Mouse (Mus musculus) kidney, embryonic 16.5 days (tissue): ENCODE results near the gene Kif26b. TPM values are rescaled to one million over a fixed set of nuclear protein-coding genes. Genes with fewer than 3 reads are reported as not detected.

Experiments
- ATAC-seq: fragments of 200-750 bp; cut with Nextera tagmentation; 2 replicates; pipeline ENCODE4 v1.8.0; 2017; ENCODE audit warnings: moderate TSS enrichment; ENCODE audit not compliant: low FRiP score, low TSS enrichment
- H3K27ac ChIP-seq: fragments of 300-500 bp; sonication (generic); 2 replicates; pipeline ENCODE4 v1.5.1; 2014; ENCODE audit warnings: low read length
- H3K27me3 ChIP-seq: fragments of 300-500 bp; sonication (generic); 2 replicates; pipeline ENCODE4 v1.6.1; 2014; ENCODE audit warnings: low read length, control low read depth, mixed read lengths; ENCODE audit not compliant: insufficient read depth
- H3K36me3 ChIP-seq: fragments of 300-500 bp; sonication (generic); 2 replicates; pipeline ENCODE4 v1.6.1; 2014; ENCODE audit warnings: low read length, control low read depth, mixed read lengths; ENCODE audit not compliant: insufficient read depth
- H3K4me1 ChIP-seq: fragments of 300-500 bp; sonication (generic); 2 replicates; pipeline ENCODE4 v1.6.1; 2014; ENCODE audit warnings: low read length, control low read depth, mixed read lengths; ENCODE audit not compliant: insufficient read depth
- H3K4me2 ChIP-seq: fragments of 300-500 bp; sonication (generic); replicated peaks from 2 replicates; pipeline ENCODE4 v1.6.1; 2014; ENCODE audit warnings: low read depth, low read length
- H3K4me3 ChIP-seq: fragments of 300-500 bp; sonication (generic); 2 replicates; pipeline ENCODE4 v1.5.1; 2014; ENCODE audit warnings: mild to moderate bottlenecking, low read length
- H3K9ac ChIP-seq: fragments of 300-500 bp; sonication (generic); replicated peaks from 2 replicates; pipeline ENCODE4 v1.6.1; 2014; ENCODE audit warnings: low read length
- H3K9me3 ChIP-seq: fragments of 300-500 bp; sonication (generic); 2 replicates; pipeline ENCODE4 v1.6.1; 2016; ENCODE audit warnings: low read length, control low read depth
- WGBS: fragments of 180-500 bp; shearing (Covaris S2); extraction: QIAGEN DNeasy Blood & Tissue Kit; methylation state at CpG from one replicate; pipeline ENCODE4 v1.1.7; 2014; 5-methylcytosine and 5-hydroxymethylcytosine counted together
- polyA plus RNA-seq: library from polyadenylated mRNA; unstranded; fragments of >200 nt; fragmentation: Nextera tagmentation; extraction: Ambion mirVana; gene quantifications from 2 replicates; pipeline ENCODE4 v1.2.1, GENCODE M21; 2015

Gene Kif26b
- polyA plus RNA-seq, 1 experiment from 2014 or later = 9.3 TPM

- 81% methylated on average over 6 of the region's 6 CpGs for WGBS
Observed at GRCm38 (mm10) chr1:178863756-178864155, 334.8 kb downstream of the Kif26b start.

DNA sequence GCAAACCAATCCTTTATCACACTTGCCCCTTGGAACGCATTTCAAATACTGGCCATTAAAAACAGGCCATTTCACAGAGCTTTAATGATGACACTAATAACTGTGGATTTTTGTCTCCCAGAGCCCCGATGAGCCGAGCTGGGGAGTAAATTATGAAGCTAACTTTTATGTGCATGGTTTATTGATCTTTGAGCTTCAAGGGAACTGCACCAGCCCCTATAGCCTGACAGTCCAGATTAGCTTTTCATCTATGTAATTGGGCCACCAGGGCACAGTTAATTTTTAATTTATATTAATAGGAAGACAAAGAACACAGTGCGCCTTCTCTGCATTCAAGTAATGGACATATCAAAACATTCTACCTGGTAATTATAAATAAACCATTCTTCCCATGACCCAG lies 335.4 kb downstream of the Kif26b start:
- H3K4me2 ChIP-seq = no peak overlapping the region
- no peak for ATAC-seq
- H3K9ac ChIP-seq = no peak overlapping the region
- H3K36me3 ChIP-seq = no peaks in the 10 kb centered on the region
- H3K4me1 ChIP-seq = no peaks in the 10 kb centered on the region
- no peak overlapping the region for H3K4me3 ChIP-seq
- 68% methylated on average over 4 of the region's 4 CpGs for whole genome bisulfite sequencing
- H3K9me3 ChIP-seq = no peaks in the 10 kb centered on the region
- H3K27ac ChIP-seq = no peak overlapping the region
- H3K27me3 ChIP-seq = no peaks in the 10 kb centered on the region

More at GRCm38 (mm10) chr1:178863756-178864155, 334.8 kb downstream of the Kif26b start:
- no peak overlapping the region for H3K4me3 ChIP-seq
- no peak for ATAC-seq
- no peaks in the 10 kb centered on the region for H3K4me1 ChIP-seq
- no peaks in the 10 kb centered on the region for H3K9me3 ChIP-seq
- no peak overlapping the region for H3K4me2 ChIP-seq
- H3K27me3 ChIP-seq = no peaks in the 10 kb centered on the region
- H3K9ac ChIP-seq = no peak overlapping the region
- no peaks in the 10 kb centered on the region for H3K36me3 ChIP-seq
- no peak overlapping the region for H3K27ac ChIP-seq

DNA sequence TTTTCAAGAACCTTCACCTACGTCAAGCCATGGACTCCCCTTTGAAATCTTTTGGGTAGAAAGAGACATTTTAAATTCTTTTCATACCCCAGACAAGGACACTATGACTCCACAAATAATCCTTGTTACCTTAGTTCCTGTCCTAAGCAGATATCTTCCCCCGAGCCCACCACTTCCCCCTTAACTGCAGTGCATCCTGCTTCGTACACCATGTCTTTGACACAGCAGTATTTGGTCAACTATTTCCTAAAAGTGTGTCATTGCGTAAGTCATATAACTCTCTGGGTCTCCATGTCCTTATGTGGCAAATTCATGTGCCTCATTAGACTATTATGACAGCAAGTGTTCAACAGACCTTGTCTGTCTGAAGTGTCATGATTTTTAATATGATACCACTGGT lies 337.8 kb downstream of the Kif26b start:
- 87% methylated on average over 4 of the region's 4 CpGs for WGBS
- Histone ChIP-seq H3K27me3 (no peaks in the 10 kb centered on the region), H3K4me2 (no peak overlapping the region), H3K4me1 (peaks cover 13% of the 10 kb centered on the region; the same call in 1 of the 2 replicates), H3K9ac (no peak overlapping the region), H3K4me3 (no peak overlapping the region), H3K36me3 (no peaks in the 10 kb centered on the region), H3K27ac (no peak overlapping the region), H3K9me3 (no peaks in the 10 kb centered on the region)
- ATAC-seq = no peak

GRCm38 (mm10) chr1:178871055-178871454 lies 342.1 kb downstream of the Kif26b start:
- no peak overlapping the region for H3K27ac ChIP-seq
- 33% methylated on average over 3 of the region's 3 CpGs for WGBS
- H3K9ac ChIP-seq = no peak overlapping the region
- H3K4me2 ChIP-seq = no peak overlapping the region
- H3K36me3 ChIP-seq = peaks cover 7% of the 10 kb centered on the region; the same call in 1 of the 2 replicates
- ATAC-seq = no peak
- peaks cover 13% of the 10 kb centered on the region; the same call in 1 of the 2 replicates for H3K4me1 ChIP-seq
- H3K4me3 ChIP-seq = no peak overlapping the region
- H3K9me3 ChIP-seq = no peaks in the 10 kb centered on the region
- H3K27me3 ChIP-seq = no peaks in the 10 kb centered on the region

- Histone ChIP-seq H3K4me2 (no peak overlapping the region), H3K4me1 (peaks cover 5% of the 10 kb centered on the region; the same call in 1 of the 2 replicates), H3K27ac (no peak overlapping the region), H3K9ac (no peak overlapping the region), H3K4me3 (no peak overlapping the region), H3K9me3 (no peaks in the 10 kb centered on the region), H3K27me3 (no peaks in the 10 kb centered on the region), H3K36me3 (peaks cover 10% of the 10 kb centered on the region)
- 70% methylated on average over 2 of the region's 2 CpGs for WGBS
- ATAC-seq = no peak
Observed at GRCm38 (mm10) chr1:178876926-178877325, 348.0 kb downstream of the Kif26b start.

DNA sequence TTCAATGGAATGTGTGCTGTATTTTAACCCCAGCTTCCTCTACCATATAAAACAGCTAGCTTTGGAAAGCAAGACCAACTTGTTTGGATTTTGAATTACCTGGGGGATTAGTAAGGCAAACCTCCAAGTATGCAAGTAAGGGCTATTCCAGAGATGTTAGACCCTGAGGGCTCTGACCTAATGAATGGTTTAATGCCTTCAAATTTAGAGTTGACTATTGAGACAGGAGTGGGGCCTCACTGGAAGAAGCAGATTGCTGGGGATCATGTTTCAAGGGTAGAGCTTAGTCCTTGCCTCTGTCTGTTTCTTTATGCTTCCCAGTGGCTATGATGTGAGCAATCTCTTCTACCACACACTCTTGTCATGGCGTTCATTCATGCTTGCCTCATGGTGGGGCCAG lies 349.8 kb downstream of the Kif26b start:
- no peaks in the 10 kb centered on the region for H3K9me3 ChIP-seq
- H3K27me3 ChIP-seq = no peaks in the 10 kb centered on the region
- no peak for ATAC-seq
- H3K4me2 ChIP-seq = no peak overlapping the region
- H3K4me1 ChIP-seq = peaks cover 5% of the 10 kb centered on the region; the same call in 1 of the 2 replicates
- peaks cover 10% of the 10 kb centered on the region for H3K36me3 ChIP-seq
- 45% methylated on average over 1 of the region's 1 CpGs for WGBS
- no peak overlapping the region for H3K9ac ChIP-seq
- no peak overlapping the region for H3K4me3 ChIP-seq
- no peak overlapping the region for H3K27ac ChIP-seq

- H3K27ac ChIP-seq = no peak overlapping the region
- no peak for ATAC-seq
- peaks cover 5% of the 10 kb centered on the region; the same call in 1 of the 2 replicates for H3K4me1 ChIP-seq
- no peak overlapping the region for H3K4me2 ChIP-seq
- H3K36me3 ChIP-seq = peaks cover 6% of the 10 kb centered on the region
- no peak overlapping the region for H3K4me3 ChIP-seq
- 80% methylated on average over 7 of the region's 7 CpGs for WGBS
- H3K27me3 ChIP-seq = no peaks in the 10 kb centered on the region
- no peak overlapping the region for H3K9ac ChIP-seq
- H3K9me3 ChIP-seq = no peaks in the 10 kb centered on the region
Observed at GRCm38 (mm10) chr1:178880905-178881304, 352.0 kb downstream of the Kif26b start.

DNA sequence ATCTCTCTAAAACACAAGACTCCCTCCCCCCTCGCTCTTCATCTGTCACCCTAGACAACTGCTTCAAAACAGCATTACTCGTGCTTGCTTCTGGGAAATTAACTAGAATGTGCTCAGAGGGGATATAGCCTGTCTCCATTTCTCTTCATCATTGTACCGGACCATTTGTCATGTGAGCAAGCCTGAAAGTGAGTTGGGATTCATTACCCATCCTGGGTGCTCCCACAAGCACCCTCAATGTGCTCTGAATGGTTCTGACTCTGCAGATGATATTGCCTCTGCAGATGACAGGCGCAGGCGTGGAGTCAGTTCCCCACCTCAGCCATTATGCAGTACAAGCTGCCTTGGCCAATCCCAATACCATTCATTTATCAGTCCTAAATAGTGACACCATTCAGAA lies 357.7 kb downstream of the Kif26b start:
- no peak overlapping the region for H3K4me3 ChIP-seq
- H3K36me3 ChIP-seq = peaks cover 4% of the 10 kb centered on the region; the same call in 1 of the 2 replicates
- no peak overlapping the region for H3K27ac ChIP-seq
- H3K9me3 ChIP-seq = no peaks in the 10 kb centered on the region
- no peaks in the 10 kb centered on the region; the same call in 1 of the 2 replicates for H3K4me1 ChIP-seq
- H3K9ac ChIP-seq = no peak overlapping the region
- 76% methylated on average over 5 of the region's 5 CpGs for WGBS
- no peaks in the 10 kb centered on the region for H3K27me3 ChIP-seq
- ATAC-seq = no peak
- H3K4me2 ChIP-seq = no peak overlapping the region

DNA sequence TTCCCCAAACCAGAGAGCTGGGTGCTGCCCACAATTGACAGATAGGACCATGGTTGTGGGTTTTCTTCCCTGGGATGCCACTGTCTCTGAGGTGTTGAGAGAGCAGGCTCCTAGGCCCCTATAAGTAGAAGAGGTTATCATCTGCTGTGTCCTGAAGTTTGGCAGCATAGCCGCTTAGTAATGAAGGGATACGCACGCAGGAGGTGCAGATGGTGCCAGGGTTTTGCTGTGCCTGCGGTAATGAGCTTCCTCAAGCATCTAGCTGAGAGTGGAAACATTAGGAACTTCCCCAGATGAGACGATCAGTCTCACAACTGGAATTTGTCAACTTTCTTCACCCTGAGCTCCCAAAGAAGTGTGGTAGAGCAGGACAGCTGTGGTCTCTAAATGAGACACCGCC lies 363.5 kb downstream of the Kif26b start:
- Histone ChIP-seq H3K36me3 (no peaks in the 10 kb centered on the region), H3K9me3 (no peaks in the 10 kb centered on the region), H3K9ac (no peak overlapping the region), H3K27ac (no peak overlapping the region), H3K4me2 (no peak overlapping the region), H3K4me3 (no peak overlapping the region), H3K27me3 (no peaks in the 10 kb centered on the region), H3K4me1 (no peaks in the 10 kb centered on the region; the same call in 1 of the 2 replicates)
- 88% methylated on average over 6 of the region's 6 CpGs for WGBS
- ATAC-seq = no peak

- H3K4me3 ChIP-seq = no peak overlapping the region
- H3K9ac ChIP-seq = no peak overlapping the region
- H3K27ac ChIP-seq = no peak overlapping the region
- no peak overlapping the region for H3K4me2 ChIP-seq
- 0 out of 2 replicates have a peak, but pooled peaks cover 3% of the 10 kb centered on the region for H3K36me3 ChIP-seq
- no peaks in the 10 kb centered on the region for H3K9me3 ChIP-seq
- no peak for ATAC-seq
- 89% methylated on average over 11 of the region's 11 CpGs for WGBS
- no peaks in the 10 kb centered on the region for H3K27me3 ChIP-seq
- H3K4me1 ChIP-seq = no peaks in the 10 kb centered on the region; the same call in 1 of the 2 replicates
Observed at GRCm38 (mm10) chr1:178893229-178894080, 364.5 kb downstream of the Kif26b start.
